Mouse (Mus musculus) ovary, adult 10 weeks (tissue): Measurements from ENCODE around the gene Foxb2. TPM values are rescaled to one million over a fixed set of nuclear protein-coding genes. Genes with fewer than 3 reads are reported as not detected.

Experiments
- polyA plus RNA-seq: library from polyadenylated mRNA; stranded (reverse); fragments of 350-450 nt; fragmentation: Illumina TruSeq; extraction: RNeasy Lipid Tissue Mini Kit (QIAGEN cat#74804); gene quantifications from one replicate; pipeline ENCODE4 v1.2.3, GENCODE M21; 2014

Foxb2 gene
- not detected for polyA plus RNA-seq

GRCm38 (mm10) chr19:16873221-16873861 lies at the start of gene Foxb2:
TSS of gene Foxb2 (minus strand) at chr19:16873805.

Other genes starting within 250 kb of the Foxb2 start
- gene Vps13a, start 92.9 kb downstream of the Foxb2 start, polyA plus RNA-seq = 91.7 TPM
- 19.6 TPM for gene Prune2, start 82.3 kb upstream of the Foxb2 start, polyA plus RNA-seq